Mouse (Mus musculus) E14TG2a.4 (cell line): Measurements from ENCODE around the gene Tent5d.

Experiments used
- CTCF ChIP-seq: conservative IDR thresholded peaks from 2 replicates; pipeline ENCODE4 v1.5.1; 2014; ENCODE audit warnings: low read length
- NANOG ChIP-seq: IDR thresholded peaks from 2 replicates; pipeline ENCODE4 v1.6.1; 2014; ENCODE audit warnings: borderline replicate concordance, low read length, mixed read lengths
- POU5F1 ChIP-seq: IDR thresholded peaks from 2 replicates; pipeline ENCODE4 v1.6.1; 2014; ENCODE audit warnings: low read length, borderline replicate concordance

- TF ChIP-seq CTCF = no peak
- no peak for TF ChIP-seq POU5F1
- no peak for TF ChIP-seq NANOG
Observed at GRCm38 (mm10) chrX:107792290-107792689, at the start of gene Tent5d.
